Mouse (Mus musculus): ENCODE measurements around the gene Snx22. TPM values are rescaled to one million over a fixed set of nuclear protein-coding genes. Genes with fewer than 3 reads are reported as not detected.
A peak's percentile ranks its signal among the peaks of the same experiment; 100 is the strongest.

Snx22 gene
- polyA plus RNA-seq, 1 experiment from 2014 or later = 12.1 TPM

DNA sequence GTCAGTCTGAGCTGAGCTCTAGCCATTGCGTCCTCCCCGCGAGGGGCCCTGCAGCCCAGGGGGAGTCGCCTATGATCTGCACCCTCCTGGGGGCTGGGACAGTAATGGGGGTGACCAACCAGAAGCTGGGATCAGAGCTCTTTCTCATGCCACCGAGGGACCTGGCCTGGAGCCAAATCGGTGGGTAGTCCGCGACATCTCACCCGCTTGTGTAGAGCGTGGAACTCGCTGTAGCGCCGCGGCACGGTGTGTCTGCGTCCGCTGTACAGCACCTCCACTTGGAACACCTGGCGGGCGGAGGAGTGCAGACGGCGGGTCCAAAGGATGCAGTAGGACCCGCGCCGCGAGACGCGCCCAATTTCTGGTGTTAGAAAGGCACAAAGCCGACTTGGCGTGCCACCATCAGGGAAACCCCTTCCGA is 538 bp downstream of the Snx22 start:
- H3K4me1 ChIP-seq = peaks cover 13% of the 10 kb centered on the region
- no peak overlapping the region for H3K27ac ChIP-seq (replicated peaks)
- ATAC-seq (ENCODE audit: low FRiP score) = peak; percentile 77
- peak overlapping the region; percentile 58 for H3K4me3 ChIP-seq (replicated peaks)
- peak overlapping the region; percentile 96 for H3K4me2 ChIP-seq
- peaks cover 34% of the 10 kb centered on the region for H3K27me3 ChIP-seq (replicated peaks)
- under 1% methylated on average over 30 of the region's 30 CpGs for WGBS
- H3K36me3 ChIP-seq = peaks cover 29% of the 10 kb centered on the region
- no peaks in the 10 kb centered on the region for H3K9me3 ChIP-seq (replicated peaks)
- H3K9ac ChIP-seq (replicated peaks) = peak overlapping the region; percentile 71

DNA sequence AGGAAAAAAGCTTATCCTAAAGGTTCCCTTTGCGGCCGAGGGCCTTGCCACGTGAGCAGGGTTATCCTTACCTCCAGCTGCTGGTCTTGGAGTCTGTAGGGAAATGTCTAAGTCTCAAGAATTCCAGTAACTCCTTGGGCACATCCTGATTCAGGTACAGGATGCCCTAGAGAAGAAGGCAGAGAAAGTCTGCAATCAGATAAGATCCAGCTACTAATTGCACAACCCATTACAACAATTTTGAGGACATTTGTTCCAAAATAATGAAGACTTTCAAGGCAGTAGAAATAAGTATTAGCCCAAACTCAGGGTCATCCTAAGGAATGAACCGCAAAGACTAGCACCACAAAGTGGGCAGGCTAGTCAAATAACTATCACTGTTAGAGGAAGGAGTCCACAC is 1.5 kb downstream of the Snx22 start:
- H3K36me3 ChIP-seq = peaks cover 38% of the 10 kb centered on the region

GRCm38 (mm10) chr9:66067542-66067941 is 2.0 kb downstream of the Snx22 start:
- WGBS = 21% methylated on average over 5 of the region's 5 CpGs
- peaks cover 13% of the 10 kb centered on the region for H3K4me1 ChIP-seq
- H3K4me3 ChIP-seq (replicated peaks) = no peak overlapping the region
- H3K9me3 ChIP-seq (replicated peaks) = no peaks in the 10 kb centered on the region
- no peak for ATAC-seq (ENCODE audit: low FRiP score)
- no peak overlapping the region for H3K9ac ChIP-seq (replicated peaks)
- peaks cover 44% of the 10 kb centered on the region for H3K36me3 ChIP-seq
- no peak overlapping the region for H3K4me2 ChIP-seq
- no peak overlapping the region for H3K27ac ChIP-seq (replicated peaks)
- H3K27me3 ChIP-seq (replicated peaks) = peaks cover 34% of the 10 kb centered on the region

More for the DNA sequence above, 1.5 kb downstream of the Snx22 start:
- ATAC-seq (ENCODE audit: low FRiP score) = no peak
- H3K27me3 ChIP-seq (replicated peaks) = peaks cover 34% of the 10 kb centered on the region
- peaks cover 13% of the 10 kb centered on the region for H3K4me1 ChIP-seq
- no peak overlapping the region for H3K4me3 ChIP-seq (replicated peaks)
- no peak overlapping the region for H3K27ac ChIP-seq (replicated peaks)
- H3K9me3 ChIP-seq (replicated peaks) = no peaks in the 10 kb centered on the region
- no peak overlapping the region for H3K4me2 ChIP-seq
- 66% methylated on average over 4 of the region's 4 CpGs for WGBS
- H3K9ac ChIP-seq (replicated peaks) = no peak overlapping the region

DNA sequence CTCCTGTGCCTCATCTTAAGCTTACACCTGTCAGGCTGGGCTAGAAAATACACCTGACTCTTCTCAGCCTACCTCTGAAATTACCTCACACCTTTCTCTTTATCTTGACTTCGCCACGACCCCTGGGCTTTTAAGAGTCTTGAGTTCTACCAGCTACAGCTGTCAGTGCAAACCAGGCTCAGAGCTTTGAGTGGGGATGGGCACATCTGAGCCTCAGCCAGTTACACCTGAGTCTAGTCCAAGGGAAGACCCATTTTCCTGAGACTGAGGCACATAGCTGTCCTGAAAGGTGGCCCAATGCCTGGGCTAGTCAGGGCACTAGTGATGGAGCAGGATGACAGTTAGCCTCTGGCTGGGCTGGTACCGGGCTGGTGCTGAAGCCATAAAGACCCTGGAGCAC is 2.7 kb downstream of the Snx22 start:
- ATAC-seq (ENCODE audit: low FRiP score) = no peak
- H3K4me2 ChIP-seq = no peak overlapping the region
- H3K27me3 ChIP-seq (replicated peaks) = peaks cover 34% of the 10 kb centered on the region
- WGBS = 87% methylated on average over 3 of the region's 3 CpGs
- H3K36me3 ChIP-seq = peaks cover 45% of the 10 kb centered on the region
- no peak overlapping the region for H3K4me3 ChIP-seq (replicated peaks)
- H3K9me3 ChIP-seq (replicated peaks) = no peaks in the 10 kb centered on the region
- no peak overlapping the region for H3K27ac ChIP-seq (replicated peaks)
- peaks cover 15% of the 10 kb centered on the region for H3K4me1 ChIP-seq
- H3K9ac ChIP-seq (replicated peaks) = no peak overlapping the region

DNA sequence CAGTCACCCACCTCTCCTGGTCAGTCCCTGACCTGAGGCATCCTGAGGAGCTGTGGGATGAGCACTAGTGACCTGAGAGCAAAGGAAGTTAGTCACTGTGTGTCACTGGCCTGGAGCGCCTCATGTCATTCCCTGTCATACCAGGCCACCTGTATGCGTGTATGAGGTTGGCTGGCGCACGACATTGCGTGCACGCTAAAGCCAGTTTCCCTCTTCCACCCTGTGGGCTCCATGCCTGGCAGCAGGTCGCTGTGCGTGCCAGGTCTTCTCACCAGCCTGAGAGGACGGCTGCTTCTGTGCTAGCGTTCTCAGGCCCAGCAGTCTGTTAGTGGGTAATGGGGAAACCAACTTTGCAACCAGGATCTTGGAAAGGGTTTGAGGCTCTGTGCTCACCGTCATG is 5.2 kb downstream of the Snx22 start:
- 97% methylated on average over 11 of the region's 11 CpGs for WGBS
- peaks cover 26% of the 10 kb centered on the region for H3K4me1 ChIP-seq
- peaks cover 45% of the 10 kb centered on the region for H3K36me3 ChIP-seq
- no peak for ATAC-seq (ENCODE audit: low FRiP score)
- H3K27ac ChIP-seq (replicated peaks) = no peak overlapping the region
- H3K9ac ChIP-seq (replicated peaks) = no peak overlapping the region
- H3K27me3 ChIP-seq (replicated peaks) = peaks cover 26% of the 10 kb centered on the region
- H3K4me3 ChIP-seq (replicated peaks) = no peak overlapping the region
- no peak overlapping the region for H3K4me2 ChIP-seq
- no peaks in the 10 kb centered on the region for H3K9me3 ChIP-seq (replicated peaks)

DNA sequence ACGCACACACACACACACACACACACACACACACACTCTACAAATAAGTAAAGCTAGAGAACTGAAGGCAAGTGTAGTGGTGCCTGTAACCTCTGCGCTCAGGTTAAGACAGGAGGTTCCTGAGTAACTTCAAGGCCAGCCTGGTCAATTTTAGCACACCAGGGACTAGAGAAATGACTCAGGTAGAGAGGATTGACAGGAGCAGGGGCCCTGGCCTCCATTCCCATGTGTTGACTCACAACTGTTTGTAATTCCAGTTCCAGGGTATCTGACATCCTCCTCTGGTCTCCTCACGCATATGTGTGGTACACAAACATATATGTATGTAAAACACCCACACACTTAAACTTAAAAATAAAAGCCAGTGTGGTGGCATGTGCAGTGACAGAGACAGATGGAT is 6.1 kb downstream of the Snx22 start:
- H3K4me3 ChIP-seq (replicated peaks) = no peak overlapping the region
- H3K4me2 ChIP-seq = no peak overlapping the region
- H3K9me3 ChIP-seq (replicated peaks) = no peaks in the 10 kb centered on the region
- H3K9ac ChIP-seq (replicated peaks) = no peak overlapping the region
- H3K36me3 ChIP-seq = peaks cover 45% of the 10 kb centered on the region
- 95% methylated on average over 3 of the region's 3 CpGs for WGBS
- H3K27ac ChIP-seq (replicated peaks) = no peak overlapping the region
- H3K27me3 ChIP-seq (replicated peaks) = peaks cover 21% of the 10 kb centered on the region
- ATAC-seq (ENCODE audit: low FRiP score) = no peak
- H3K4me1 ChIP-seq = peaks cover 21% of the 10 kb centered on the region

GRCm38 (mm10) chr9:66061656-66062055 is 7.9 kb downstream of the Snx22 start:
- Histone ChIP-seq H3K9me3 (replicated peaks) (no peaks in the 10 kb centered on the region), H3K4me2 (peak overlapping the region; percentile 63), H3K4me3 (replicated peaks) (peak overlapping the region; percentile 5; the same call in 1 of the 2 replicates), H3K27ac (replicated peaks) (no peak overlapping the region), H3K27me3 (replicated peaks) (peaks cover 3% of the 10 kb centered on the region; the same call in 1 of the 2 replicates), H3K4me1 (peaks cover 21% of the 10 kb centered on the region), H3K9ac (replicated peaks) (no peak overlapping the region; the same call in 1 of the 2 replicates), H3K36me3 (peaks cover 39% of the 10 kb centered on the region)
- ATAC-seq (ENCODE audit: low FRiP score) = no peak
- WGBS = 74% methylated on average over 3 of the region's 3 CpGs

DNA sequence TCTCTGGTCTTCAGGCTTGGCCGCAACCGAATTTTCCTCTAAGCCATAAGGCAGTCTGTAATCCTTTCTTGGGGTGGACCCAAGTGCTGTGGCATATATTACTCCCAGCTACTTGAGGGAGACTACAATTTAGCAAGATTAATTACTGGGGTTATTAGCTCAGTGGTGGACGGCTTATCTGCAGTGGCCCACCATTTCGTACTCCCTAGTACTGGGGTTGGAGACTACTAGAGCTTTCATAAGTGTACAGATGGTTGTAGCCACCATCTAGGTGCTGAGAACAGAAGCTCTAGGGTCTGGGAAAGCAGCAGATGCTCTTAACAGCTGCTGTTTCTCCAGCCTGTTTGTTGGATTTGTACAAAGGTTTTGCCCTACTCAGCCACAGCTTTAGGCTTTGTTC is 8.5 kb downstream of the Snx22 start:
- Histone ChIP-seq H3K9me3 (replicated peaks) (no peaks in the 10 kb centered on the region), H3K4me3 (replicated peaks) (peak overlapping the region; percentile 72), H3K27ac (replicated peaks) (no peak overlapping the region), H3K4me2 (peak overlapping the region; percentile 63), H3K36me3 (peaks cover 32% of the 10 kb centered on the region), H3K4me1 (peaks cover 21% of the 10 kb centered on the region), H3K27me3 (replicated peaks) (no peaks in the 10 kb centered on the region), H3K9ac (replicated peaks) (peak overlapping the region; percentile 89)
- 20% methylated on average over 4 of the region's 4 CpGs for WGBS
- ATAC-seq (ENCODE audit: low FRiP score) = no peak

GRCm38 (mm10) chr9:66060308-66060647 is 9.2 kb downstream of the Snx22 start:
- WGBS = under 1% methylated on average over 20 of the region's 20 CpGs
- Histone ChIP-seq H3K9me3 (replicated peaks) (no peaks in the 10 kb centered on the region), H3K36me3 (peaks cover 25% of the 10 kb centered on the region), H3K4me3 (replicated peaks) (peak overlapping the region; percentile 72), H3K4me2 (peak overlapping the region; percentile 63), H3K4me1 (peaks cover 21% of the 10 kb centered on the region), H3K9ac (replicated peaks) (peak overlapping the region; percentile 89), H3K27ac (replicated peaks) (peak overlapping the region; percentile 87), H3K27me3 (replicated peaks) (no peaks in the 10 kb centered on the region)
- ATAC-seq (ENCODE audit: low FRiP score) = peak; percentile 87

DNA sequence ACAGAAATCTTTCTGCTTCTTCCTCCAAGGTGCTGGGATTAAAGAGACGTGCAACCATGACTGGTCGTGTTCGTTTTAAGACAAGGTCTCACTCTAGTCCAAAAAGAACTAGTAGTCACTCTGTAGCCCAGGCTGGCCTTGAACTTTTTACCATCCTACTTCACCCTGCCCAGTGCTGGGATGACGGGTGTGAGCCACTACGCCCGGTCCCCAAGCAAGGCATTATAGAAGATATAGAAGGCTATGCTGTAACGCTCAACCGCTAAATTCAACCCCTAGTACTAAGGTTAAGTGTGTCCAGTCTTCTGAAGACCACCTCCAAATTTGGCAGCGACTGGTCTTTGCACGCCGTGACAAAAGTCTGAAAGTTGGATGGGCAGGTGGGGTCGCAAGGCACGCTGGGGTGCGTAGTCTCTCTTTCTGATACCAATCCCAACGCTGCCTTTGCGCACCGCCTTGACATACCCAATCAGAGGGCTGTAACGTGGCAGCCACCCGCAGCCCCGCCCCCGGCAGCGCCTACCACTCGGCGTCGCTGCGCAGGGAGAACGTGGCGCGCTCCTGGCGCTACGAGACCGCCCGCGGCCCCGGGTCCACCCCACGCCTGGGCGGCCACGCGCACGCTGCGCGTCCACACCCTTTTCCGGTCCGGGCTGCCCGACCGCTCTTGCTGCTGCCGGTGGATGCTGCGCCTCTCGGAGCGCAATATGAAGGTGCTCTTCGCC is 9.8 kb downstream of the Snx22 start, which contains the start of gene Ppib:
Gene Ppib, plus strand, starts transcription at position 640 of the 725 bp plus-strand sequence.
- Histone ChIP-seq H3K4me3 (replicated peaks) (peak within 1 kb of the TSS; percentile 72), H3K36me3 (peaks cover 22% of the 10 kb centered on the region), H3K4me1 (peaks cover 21% of the 10 kb centered on the region), H3K27ac (replicated peaks) (peak within 1 kb of the TSS; percentile 87), H3K9me3 (replicated peaks) (no peaks in the 10 kb centered on the region), H3K27me3 (replicated peaks) (no peaks in the 10 kb centered on the region), H3K9ac (replicated peaks) (peak within 1 kb of the TSS; percentile 89), H3K4me2 (peak within 1 kb of the TSS; percentile 63)
- ATAC-seq (ENCODE audit: low FRiP score) = peak; percentile 97
- WGBS = under 1% methylated on average over 51 of the region's 51 CpGs

DNA sequence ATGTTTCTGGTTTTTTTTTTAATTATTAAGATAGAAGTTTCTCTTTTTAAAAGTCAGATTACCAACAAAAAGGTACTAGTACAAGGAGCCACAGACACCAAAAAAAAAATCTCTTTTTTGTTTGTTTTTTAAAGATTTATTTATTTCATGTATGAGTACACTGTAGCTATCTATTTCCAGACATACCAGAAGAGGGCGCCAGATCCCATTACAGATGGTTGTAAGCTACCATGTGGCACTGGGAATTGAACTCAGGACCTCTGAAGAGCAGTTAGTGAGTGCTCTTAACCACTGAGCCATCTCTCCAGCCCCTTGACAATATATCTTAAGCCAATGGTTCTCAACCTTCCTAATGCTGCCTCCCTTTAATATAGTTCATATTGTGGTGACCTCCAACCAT is 15.9 kb downstream of the Snx22 start:
- H3K4me2 ChIP-seq = no peak overlapping the region
- no peaks in the 10 kb centered on the region for H3K9me3 ChIP-seq (replicated peaks)
- 52% methylated on average over 1 of the region's 1 CpGs for WGBS
- no peak overlapping the region for H3K9ac ChIP-seq (replicated peaks)
- H3K4me1 ChIP-seq = peaks cover 5% of the 10 kb centered on the region; the same call in 1 of the 2 replicates
- no peak overlapping the region for H3K27ac ChIP-seq (replicated peaks)
- H3K36me3 ChIP-seq = no peaks in the 10 kb centered on the region
- ATAC-seq (ENCODE audit: low FRiP score) = no peak
- no peaks in the 10 kb centered on the region for H3K27me3 ChIP-seq (replicated peaks)
- no peak overlapping the region for H3K4me3 ChIP-seq (replicated peaks)

DNA sequence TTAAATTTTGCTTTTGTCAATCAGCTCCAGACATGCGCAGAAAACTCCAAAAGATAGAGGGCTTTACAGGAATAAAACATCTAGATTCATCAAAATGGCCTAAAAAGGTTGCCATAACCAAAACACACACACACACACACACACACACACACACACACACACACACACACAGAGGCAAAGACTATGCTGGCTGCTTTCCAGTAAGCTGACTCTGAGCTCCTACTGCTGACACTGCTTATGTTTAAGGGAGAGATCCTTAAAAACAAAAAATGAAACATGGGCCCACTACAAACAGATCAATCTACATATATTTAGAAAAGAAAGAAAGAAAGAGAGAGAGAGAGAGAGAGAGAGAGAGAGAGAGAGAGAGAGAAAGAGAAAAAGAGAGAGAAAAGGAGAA is 16.8 kb downstream of the Snx22 start:
- Histone ChIP-seq H3K9ac (replicated peaks) (no peak overlapping the region), H3K4me1 (peaks cover 5% of the 10 kb centered on the region; the same call in 1 of the 2 replicates), H3K9me3 (replicated peaks) (no peaks in the 10 kb centered on the region), H3K27me3 (replicated peaks) (no peaks in the 10 kb centered on the region), H3K36me3 (no peaks in the 10 kb centered on the region), H3K4me3 (replicated peaks) (no peak overlapping the region), H3K27ac (replicated peaks) (no peak overlapping the region), H3K4me2 (no peak overlapping the region)
- no peak for ATAC-seq (ENCODE audit: low FRiP score)
- 97% methylated on average over 1 of the region's 1 CpGs for WGBS

All from neural tube, embryonic 15.5 days (tissue).